Mouse (Mus musculus) layer of hippocampus, adult 11-12 months (tissue): ENCODE data around the gene Atrnl1.

Source experiments
- DNase-seq: peaks from one replicate; pipeline ENCODE4 v3.0.0; 2022; ENCODE audit warnings: low spot score

Atrnl1 gene

DNA sequence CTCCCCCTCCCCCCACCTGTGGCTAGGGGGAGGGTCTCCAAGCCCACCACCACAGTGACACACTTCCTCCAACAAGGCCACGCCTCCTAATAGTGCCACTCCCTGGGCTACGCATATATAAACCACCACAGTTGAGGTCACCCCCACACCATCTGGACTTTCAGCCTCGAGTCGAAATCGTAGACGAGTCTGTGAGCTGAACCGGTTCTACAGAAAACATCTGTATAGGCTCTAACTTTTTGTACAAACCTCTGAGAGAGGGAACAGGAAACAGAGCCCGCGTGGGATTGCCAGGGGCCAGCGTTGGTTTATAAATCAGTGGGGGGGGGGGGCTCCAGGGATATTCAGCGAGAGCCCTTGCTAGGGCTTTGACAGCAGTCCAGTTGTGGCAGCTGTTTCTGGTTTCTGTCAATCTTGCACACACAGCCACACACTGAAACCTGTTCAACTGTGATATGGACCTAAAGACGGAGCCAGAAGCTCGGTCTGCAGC is 508.9 kb downstream of the Atrnl1 start:
- DNase-seq = no peak

GRCm38 (mm10) chr19:58120661-58121060 is 509.8 kb downstream of the Atrnl1 start:
- DNase-seq = no peak

GRCm38 (mm10) chr19:58121628-58122027 is 510.8 kb downstream of the Atrnl1 start:
- DNase-seq = no peak

DNA sequence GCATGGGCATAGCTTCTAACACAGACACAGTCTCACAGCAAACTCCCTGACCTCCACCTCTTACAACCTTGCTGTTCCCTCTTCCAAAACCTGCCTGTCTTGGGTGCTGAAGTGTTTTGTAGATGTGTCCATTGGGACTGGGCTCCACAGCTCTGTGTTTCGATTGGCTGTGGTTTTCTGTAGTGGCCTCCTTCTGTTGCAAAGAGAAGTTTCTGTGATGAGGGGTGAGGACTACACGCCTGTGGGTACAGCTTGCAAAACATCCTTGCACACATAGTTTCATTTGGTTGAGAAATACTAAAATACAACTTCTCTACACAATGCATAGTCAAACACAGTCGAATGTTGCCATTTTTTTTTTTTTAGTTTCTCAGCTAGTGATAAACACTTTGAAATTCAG is 512.8 kb downstream of the Atrnl1 start:
- no peak for DNase-seq

- no peak for DNase-seq
Observed at GRCm38 (mm10) chr19:58124566-58124965, 513.7 kb downstream of the Atrnl1 start.

GRCm38 (mm10) chr19:58125010-58125409 is 514.2 kb downstream of the Atrnl1 start:
- DNase-seq = no peak

GRCm38 (mm10) chr19:58131896-58132295 is 521.1 kb downstream of the Atrnl1 start:
- no peak for DNase-seq

GRCm38 (mm10) chr19:58140191-58140784 is 529.5 kb downstream of the Atrnl1 start:
- no peak for DNase-seq

- no peak for DNase-seq
Observed at GRCm38 (mm10) chr19:58143853-58144454, 533.1 kb downstream of the Atrnl1 start.

- DNase-seq = no peak
Observed at GRCm38 (mm10) chr19:58145521-58145920, 534.7 kb downstream of the Atrnl1 start.

DNA sequence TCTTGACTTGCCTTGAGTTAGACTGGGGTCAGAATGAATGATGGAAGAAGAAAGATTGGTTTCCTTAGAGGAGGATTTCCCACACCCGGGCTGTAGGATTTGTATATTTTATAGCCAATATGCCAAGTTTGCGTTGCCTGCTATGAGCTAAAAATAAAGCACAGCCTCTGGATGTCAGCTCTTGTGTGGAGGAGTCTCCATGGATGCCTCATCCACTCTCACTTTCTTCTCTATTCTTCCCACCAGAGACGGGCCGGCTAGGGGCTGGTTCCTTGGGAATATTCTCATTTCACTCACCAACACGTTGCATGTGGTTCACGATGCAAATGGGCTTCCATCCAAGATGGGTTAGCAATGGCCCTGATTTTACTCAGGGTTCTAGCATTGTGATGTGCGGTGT is 540.4 kb downstream of the Atrnl1 start:
- DNase-seq = no peak

GRCm38 (mm10) chr19:58161569-58161968 is 550.7 kb downstream of the Atrnl1 start:
- DNase-seq = no peak

DNA sequence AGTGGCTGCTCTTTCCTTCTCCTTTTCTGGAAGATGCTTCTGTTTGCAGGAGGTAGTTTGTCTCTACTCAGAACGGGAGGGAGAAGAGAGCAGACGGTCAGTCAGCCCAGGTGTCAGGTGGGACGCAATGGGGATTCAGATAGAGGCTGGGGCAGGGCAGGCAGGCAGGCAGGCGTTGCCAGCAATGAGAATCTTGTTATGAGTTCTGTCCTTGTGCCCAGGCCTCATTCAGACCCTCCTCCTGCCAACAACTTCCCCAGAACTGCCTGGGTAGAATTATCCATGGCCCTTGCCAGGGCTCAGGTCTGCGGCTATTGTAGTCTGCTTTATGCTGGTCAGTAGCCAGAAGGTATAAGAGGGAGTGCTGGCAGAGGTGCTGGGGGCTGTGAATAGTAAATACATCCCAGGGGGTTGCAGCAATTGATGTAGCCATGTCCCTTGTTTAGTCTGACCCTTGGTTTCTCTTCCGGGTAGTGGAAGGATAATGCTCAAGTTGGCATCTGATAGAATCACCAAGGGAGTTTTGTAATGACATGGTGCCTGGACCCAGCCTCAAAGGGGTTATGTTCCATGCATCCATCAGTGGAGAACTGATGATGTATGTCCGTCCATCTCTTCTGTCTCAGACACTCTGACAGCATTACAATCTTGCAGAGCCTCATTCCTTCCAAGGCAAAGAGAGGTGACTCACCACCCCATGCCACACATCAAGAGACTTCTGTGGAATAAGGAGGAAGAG is 554.2 kb downstream of the Atrnl1 start:
- DNase-seq = no peak

- DNase-seq = no peak
Observed at GRCm38 (mm10) chr19:58165635-58166015, 554.8 kb downstream of the Atrnl1 start.

- no peak for DNase-seq
Observed at GRCm38 (mm10) chr19:58166147-58166546, 555.3 kb downstream of the Atrnl1 start.

- DNase-seq = no peak
Observed at GRCm38 (mm10) chr19:58178410-58178809, 567.6 kb downstream of the Atrnl1 start.

DNA sequence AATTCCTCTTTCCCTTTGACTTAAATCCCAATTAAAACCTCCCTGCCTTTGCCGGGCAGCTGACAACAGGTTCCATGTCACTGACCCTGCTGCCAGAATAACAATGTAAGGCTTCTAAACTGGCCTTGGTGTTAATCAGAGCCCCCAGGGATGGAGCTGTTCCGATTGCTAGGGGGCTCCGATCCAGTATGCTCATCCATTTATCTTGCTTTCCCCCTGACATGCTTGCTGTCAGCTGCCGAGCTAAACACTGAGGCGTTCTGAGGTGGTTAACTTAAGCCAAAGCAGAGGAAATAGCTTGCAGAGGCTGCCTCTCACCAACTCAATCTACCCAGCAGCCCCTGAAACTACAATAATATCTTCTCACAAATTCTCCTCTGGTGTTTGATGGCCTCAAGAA is 569.9 kb downstream of the Atrnl1 start:
- no peak for DNase-seq
